Mouse (Mus musculus) adrenal gland, postnatal 10 days (tissue): ENCODE data around the gene Foxf2. TPM values are rescaled to one million over a fixed set of nuclear protein-coding genes. Genes with fewer than 3 reads are reported as not detected.

Source experiments
- DNase-seq: peaks from one replicate; pipeline ENCODE4 v3.0.0; 2021; ENCODE audit warnings: mixed read lengths
- total RNA-seq, 2 experiments: library from RNA; stranded (reverse); gene quantifications; 2 replicates each; pipeline ENCODE4 v1.2.3; 2021

Foxf2 gene
- total RNA-seq, 2 experiments from 2014 or later = not detected

GRCm38 (mm10) chr13:31626183-31626801 lies 676 bp downstream of the Foxf2 start:
- no peak for DNase-seq

- no peak for DNase-seq
Observed at GRCm38 (mm10) chr13:31626991-31627625, 1.5 kb downstream of the Foxf2 start.

- no peak for DNase-seq
Observed at GRCm38 (mm10) chr13:31627864-31628690, 2.5 kb downstream of the Foxf2 start.

DNA sequence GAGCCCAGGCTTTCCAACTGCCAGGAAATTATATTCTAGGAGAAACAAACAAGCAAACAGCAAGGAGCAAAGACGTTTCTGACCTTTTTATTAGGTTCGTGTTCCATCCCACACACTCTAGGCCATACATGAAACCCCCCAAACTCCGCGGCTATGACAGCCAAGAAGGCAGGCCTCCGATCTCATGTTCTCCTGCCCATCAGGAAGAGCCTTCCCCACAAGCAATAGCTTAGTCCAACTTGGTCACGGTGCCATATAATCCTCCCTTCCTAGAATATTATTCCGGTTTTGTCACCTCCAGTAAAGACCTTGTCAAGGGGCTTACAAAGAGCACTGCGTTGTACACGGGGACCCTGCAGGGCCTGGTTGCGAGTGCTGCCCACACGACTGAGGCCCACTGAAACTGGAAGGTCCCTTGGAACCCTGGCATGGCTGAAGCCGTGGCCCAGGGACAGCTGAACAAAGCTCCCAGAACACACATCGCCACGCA lies 3.1 kb downstream of the Foxf2 start:
- DNase-seq = no peak

DNA sequence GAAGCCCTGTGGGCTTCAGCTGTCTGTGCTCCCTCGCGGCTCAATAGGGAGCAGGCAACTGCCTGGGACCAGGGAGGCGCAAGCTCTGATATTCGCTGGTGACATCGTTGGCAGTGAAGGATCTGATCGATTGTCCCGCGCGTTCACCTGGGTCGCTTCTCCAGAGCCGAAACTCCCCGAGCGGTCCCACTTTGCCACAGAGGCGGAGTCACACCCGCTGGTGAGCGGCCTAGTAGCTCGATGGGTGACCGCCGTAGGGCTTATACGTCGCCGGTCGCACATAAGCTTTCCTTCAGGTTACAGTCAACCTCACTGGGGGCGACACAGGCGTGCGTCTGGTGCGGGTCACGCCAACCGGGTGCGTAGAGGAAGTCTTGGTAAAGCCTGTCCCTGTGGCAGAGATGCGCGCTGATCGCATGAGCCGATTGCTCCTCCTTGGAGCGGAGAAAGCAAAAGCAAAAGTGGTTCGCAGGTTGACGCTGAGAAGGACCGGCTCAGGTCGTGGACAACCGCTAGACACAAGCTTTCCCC lies 3.8 kb downstream of the Foxf2 start:
- peak; percentile 29 for DNase-seq

DNA sequence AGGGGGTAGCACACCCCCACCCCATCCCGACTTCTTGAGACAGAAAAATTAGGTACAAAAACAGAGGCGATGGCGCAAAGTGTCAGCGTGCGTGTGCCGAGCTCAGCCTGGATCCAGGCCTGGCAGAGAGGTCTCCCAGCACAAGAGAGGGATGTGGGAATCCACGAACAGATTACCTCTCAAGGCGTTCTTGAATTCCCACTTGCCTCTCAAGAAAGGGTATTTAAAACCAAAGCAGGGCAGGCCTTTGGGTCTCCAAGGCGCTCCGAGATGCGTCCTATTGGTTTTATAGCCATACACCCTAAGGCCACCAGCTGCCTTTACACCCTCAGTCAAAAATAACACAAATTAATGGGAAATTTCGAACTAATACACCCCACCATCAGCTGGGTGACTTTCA lies 4.4 kb downstream of the Foxf2 start:
- DNase-seq = no peak

GRCm38 (mm10) chr13:31630551-31630950 lies 4.9 kb downstream of the Foxf2 start:
- DNase-seq = no peak

DNA sequence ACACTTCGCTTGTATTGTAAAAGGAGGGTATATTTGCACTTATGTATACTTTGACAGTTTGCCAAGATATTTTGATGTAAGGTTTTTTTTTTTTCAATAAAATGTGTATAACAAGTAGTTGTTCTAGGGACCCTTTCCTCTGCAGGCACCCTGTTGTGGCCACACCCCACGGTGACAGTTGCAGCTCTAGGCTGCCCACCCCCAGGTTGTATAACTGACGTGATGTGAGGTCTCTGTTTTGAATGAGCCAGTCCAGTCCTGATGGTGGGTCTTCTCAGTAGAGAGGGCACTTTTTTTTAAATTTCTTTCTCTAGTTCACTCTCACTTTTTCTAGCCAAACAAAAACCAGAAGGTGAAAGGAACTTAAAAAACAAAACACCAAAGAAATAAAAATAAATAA lies 5.7 kb downstream of the Foxf2 start:
- DNase-seq = no peak

DNA sequence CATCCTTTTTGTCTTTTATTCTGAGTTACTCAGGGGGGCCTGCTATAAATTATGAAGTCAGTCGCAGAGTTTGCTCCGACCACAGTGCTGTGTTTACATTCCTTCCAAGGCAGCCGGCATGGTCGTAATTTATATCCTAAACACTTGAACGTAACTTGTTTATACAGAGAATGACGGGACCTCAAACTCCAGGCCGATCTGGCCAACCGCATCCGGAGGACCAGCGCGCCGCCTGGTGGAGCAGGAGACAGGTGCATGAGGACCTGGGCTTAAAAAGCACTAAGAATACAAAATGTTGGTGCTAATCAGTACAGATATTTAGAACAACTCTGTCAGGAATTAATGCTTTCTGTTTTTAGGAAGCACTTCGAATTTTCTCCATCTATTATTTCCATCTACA lies 6.8 kb downstream of the Foxf2 start:
- DNase-seq = peak; percentile 88

DNA sequence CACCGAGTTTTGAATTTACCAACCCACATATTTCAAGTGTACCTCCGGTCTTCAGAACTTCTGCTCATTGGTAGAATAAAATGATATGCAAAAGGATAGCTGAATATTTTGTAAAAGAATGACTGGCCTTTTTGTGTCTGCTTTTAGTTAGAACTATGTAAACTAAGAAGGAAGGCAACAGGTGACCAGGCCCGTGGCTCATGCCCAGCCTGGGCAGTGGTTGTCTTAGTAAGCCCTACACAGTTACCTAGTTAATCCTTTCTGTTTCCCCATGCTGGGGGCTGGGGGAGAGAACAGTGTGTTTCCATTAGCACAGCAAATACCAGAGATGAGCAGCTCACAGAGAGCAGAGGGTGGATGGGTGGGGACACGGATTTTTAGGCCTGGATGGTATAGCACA lies 7.6 kb downstream of the Foxf2 start:
- no peak for DNase-seq

- no peak for DNase-seq
Observed at GRCm38 (mm10) chr13:31635546-31635945, 9.9 kb downstream of the Foxf2 start.

- no peak for DNase-seq
Observed at GRCm38 (mm10) chr13:31641517-31641916, 15.9 kb downstream of the Foxf2 start.

GRCm38 (mm10) chr13:31652131-31652745 lies 26.6 kb downstream of the Foxf2 start:
- no peak for DNase-seq

GRCm38 (mm10) chr13:31656249-31656648 lies 30.6 kb downstream of the Foxf2 start:
- peak; percentile 9 for DNase-seq

- no peak for DNase-seq
Observed at GRCm38 (mm10) chr13:31658212-31658611, 32.6 kb downstream of the Foxf2 start.

DNA sequence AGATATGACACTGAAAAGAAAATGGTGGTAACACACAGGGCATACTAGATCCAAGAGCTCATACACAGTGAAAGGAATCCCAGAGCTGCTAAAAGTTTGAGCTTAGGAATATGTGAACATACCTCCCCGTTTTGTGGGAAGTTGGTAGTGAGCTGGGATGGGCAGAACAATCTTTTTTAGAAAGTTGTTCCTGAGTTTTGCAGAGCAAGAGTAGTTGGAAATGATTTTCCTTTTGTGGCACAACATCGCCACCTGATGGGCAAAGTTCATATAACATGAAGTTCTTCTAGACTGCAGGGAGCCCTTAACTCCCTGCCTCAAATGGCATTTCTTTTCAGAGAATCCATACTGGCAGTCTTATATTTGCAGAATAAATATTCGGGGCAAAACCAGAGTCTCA lies 33.3 kb downstream of the Foxf2 start:
- DNase-seq = peak; percentile 79

GRCm38 (mm10) chr13:31661211-31661610 lies 35.6 kb downstream of the Foxf2 start:
- DNase-seq = no peak

DNA sequence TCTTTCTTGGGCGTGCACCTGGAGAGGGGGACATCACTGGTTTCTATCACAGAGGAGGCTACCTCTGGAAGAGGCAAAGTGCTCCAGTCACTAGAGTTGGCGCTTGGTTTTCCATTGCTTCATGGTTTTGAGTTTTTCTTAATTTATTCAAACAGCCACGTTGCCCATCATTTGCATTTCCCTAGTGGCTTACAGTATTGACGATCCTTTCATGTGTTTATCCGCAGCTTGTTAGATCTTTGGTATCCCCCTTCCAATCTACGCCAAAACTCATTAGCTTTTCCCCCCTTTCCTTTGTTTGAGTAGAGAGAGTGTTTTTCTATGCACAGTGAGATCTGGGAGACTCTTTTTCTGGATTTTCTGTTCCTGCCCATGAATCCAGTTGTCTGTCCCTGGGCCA lies 39.8 kb downstream of the Foxf2 start:
- DNase-seq = no peak

DNA sequence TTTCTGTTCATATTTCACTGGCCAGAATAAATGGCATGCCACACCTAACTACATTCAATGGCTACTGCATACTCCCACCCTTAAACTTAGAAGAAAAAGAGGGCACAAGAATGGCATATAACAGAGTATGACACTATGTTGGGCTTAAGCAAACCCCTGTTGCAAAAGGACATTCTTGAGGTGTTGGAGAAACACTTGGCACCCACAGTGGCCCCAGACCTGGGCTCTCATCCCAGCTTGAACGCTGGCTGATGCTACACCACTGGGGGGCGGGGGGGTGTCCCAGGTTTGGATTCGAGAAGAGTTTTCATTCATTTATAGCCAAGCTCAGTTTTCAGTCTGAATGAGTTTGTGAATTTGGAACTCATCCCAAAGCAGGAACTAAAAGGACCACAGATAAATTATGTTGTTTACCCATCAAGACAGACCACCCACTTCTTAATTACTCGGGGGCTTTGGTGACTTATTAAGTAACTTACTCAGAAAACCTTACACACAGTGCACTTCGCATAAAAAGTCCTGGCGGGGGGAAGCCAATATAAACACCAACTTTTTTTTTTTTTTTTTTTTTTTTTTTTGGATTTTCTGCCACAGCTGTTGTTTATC lies 42.4 kb downstream of the Foxf2 start:
- DNase-seq = no peak

GRCm38 (mm10) chr13:31672093-31672492 lies 46.5 kb downstream of the Foxf2 start:
- DNase-seq = no peak
